Mouse (Mus musculus) intestine, embryonic 14.5 days (tissue): ENCODE results near the gene Crocc2. TPM values are rescaled to one million over a fixed set of nuclear protein-coding genes. Genes with fewer than 3 reads are reported as not detected.

ENCODE experiments used
- ATAC-seq: fragments of 200-750 bp; cut with Nextera tagmentation; replicated peaks from 2 replicates; pipeline ENCODE4 v1.8.0; 2017; ENCODE audit warnings: low read depth, moderate number of reproducible peaks, moderate TSS enrichment, moderate library complexity; ENCODE audit not compliant: low FRiP score, low TSS enrichment
- DNase-seq: peaks from one replicate; pipeline ENCODE4 v3.0.0-alpha.2; 2018; ENCODE audit warnings: low spot score
- H3K27ac ChIP-seq: fragments of 300-500 bp; sonication (generic); 2 replicates; pipeline ENCODE4 v1.5.1; 2014; ENCODE audit warnings: low read depth, mild to moderate bottlenecking, control low read depth
- H3K27me3 ChIP-seq: fragments of 300-500 bp; sonication (generic); replicated peaks from 2 replicates; pipeline ENCODE4 v1.6.1; 2014; ENCODE audit warnings: low read length, control low read depth; ENCODE audit not compliant: control insufficient read depth, insufficient read depth
- H3K36me3 ChIP-seq: fragments of 300-500 bp; sonication (generic); 2 replicates; pipeline ENCODE4 v1.6.1; 2014; ENCODE audit warnings: low read length, control low read depth; ENCODE audit not compliant: control insufficient read depth, insufficient read depth
- H3K4me1 ChIP-seq: fragments of 300-500 bp; sonication (generic); replicated peaks from 2 replicates; pipeline ENCODE4 v1.6.1; 2014; ENCODE audit warnings: low read length, control low read depth, mixed read lengths; ENCODE audit not compliant: control insufficient read depth, insufficient read depth
- H3K4me2 ChIP-seq: fragments of 300-500 bp; sonication (generic); 2 replicates; pipeline ENCODE4 v1.6.1; 2014; ENCODE audit warnings: low read length
- H3K4me3 ChIP-seq: fragments of 300-500 bp; sonication (generic); 2 replicates; pipeline ENCODE4 v1.5.1; 2014; ENCODE audit warnings: low read depth, low read length, control low read depth, mixed read lengths
- H3K9ac ChIP-seq: fragments of 300-500 bp; sonication (generic); 2 replicates; pipeline ENCODE4 v1.6.1; 2014; ENCODE audit warnings: mild to moderate bottlenecking, low read length
- H3K9me3 ChIP-seq: fragments of 300-500 bp; sonication (generic); 2 replicates; pipeline ENCODE4 v1.6.1; 2016; ENCODE audit warnings: low read length, control low read depth; ENCODE audit not compliant: control insufficient read depth
- WGBS: fragments of 180-500 bp; shearing (Covaris S2); extraction: QIAGEN DNeasy Blood & Tissue Kit; methylation state at CpG from one replicate; pipeline ENCODE4 v1.1.7; 2014; 5-methylcytosine and 5-hydroxymethylcytosine counted together
- polyA plus RNA-seq: library from polyadenylated mRNA; unstranded; fragments of >200 nt; fragmentation: Nextera tagmentation; extraction: Ambion mirVana; gene quantifications from 2 replicates; pipeline ENCODE4 v1.2.1, GENCODE M21; 2014

Crocc2 gene
- polyA plus RNA-seq, 1 experiment from 2014 or later = 0.04 TPM

DNA sequence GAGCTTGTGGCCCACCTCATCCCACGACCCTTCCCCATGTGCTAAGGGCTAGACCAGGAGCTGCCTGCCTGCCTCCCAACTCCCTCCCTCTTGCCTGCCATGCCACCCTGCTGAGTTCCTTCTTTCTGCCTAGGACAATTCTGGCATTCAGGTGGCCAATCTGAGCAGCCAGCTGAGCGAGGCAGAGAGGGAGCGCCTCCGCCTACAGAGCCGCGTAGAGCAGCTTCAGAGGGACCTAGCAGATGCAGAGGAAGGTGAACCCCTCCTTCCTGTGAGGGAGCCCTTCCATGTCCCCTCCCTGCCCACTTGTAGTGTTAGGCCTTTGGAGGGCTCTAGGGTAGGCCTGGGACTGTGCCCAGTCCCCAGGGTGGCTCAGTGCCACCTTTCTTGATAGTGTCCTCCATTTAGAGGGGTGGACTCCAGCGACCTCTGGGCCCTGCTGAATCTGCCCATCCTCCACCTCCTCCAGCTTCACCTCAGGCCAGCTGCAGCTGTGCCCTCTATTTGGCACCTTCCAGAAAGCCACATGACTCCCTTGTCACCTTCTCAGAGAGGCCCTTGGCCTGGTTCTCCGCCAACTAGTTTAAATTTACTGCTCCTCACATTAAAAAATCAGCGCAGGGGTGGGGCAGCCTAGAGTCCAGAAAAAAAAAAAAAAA is 48.4 kb downstream of the Crocc2 start:
- WGBS = 80% methylated on average over 9 of the region's 9 CpGs

DNA sequence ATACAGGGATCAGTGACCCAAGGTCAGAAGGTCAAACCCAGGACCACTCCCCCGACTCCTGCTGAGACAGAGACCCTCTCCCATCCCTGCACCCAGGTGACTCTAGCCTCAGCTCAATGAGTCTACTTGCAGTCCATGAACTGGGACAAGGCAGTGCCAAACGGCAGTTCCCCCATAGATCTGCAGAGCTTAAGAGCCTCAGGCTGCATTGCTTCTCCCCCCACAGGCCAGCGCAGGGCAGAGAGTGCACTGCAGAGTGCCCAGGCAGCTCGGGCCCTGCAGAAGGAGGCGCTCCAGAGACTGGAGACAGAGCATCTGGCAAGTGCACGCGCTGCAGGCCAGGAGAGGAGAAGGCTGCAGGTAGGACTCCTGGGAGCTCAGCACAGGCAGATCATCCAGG is 49.0 kb downstream of the Crocc2 start:
- 53% methylated on average over 7 of the region's 7 CpGs for WGBS
- Histone ChIP-seq H3K4me2 (no peak overlapping the region), H3K9ac (no peak overlapping the region), H3K27ac (no peak overlapping the region), H3K9me3 (no peaks in the 10 kb centered on the region), H3K36me3 (no peaks in the 10 kb centered on the region), H3K4me1 (no peaks in the 10 kb centered on the region), H3K27me3 (no peaks in the 10 kb centered on the region), H3K4me3 (no peak overlapping the region)
- ATAC-seq = no peak
- no peak for DNase-seq

More for the DNA sequence above, 48.4 kb downstream of the Crocc2 start:
- Histone ChIP-seq H3K36me3 (no peaks in the 10 kb centered on the region), H3K27me3 (no peaks in the 10 kb centered on the region), H3K9me3 (no peaks in the 10 kb centered on the region), H3K27ac (no peak overlapping the region), H3K4me2 (no peak overlapping the region), H3K9ac (no peak overlapping the region), H3K4me1 (peaks cover 4% of the 10 kb centered on the region; the same call in 1 of the 2 replicates), H3K4me3 (no peak overlapping the region)
- no peak for ATAC-seq
- DNase-seq = no peak

DNA sequence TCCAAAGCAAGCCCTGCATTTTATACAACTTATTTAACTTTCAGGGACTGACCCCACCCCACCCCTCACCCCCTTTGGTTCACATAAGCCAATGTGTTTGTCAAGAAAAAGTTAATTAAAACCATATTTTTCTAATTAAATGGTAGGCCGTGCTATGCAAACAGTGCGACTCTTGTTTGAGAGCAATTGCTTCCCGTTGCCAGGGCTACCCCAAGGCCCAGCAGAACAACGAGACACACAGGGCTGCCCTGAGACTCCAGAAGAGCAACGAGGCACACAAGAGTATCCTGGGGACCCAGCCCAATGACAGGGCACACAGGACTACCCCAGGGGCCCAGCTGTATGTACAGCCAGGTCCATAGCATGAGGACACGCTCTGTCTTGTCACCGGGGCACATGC is 52.3 kb downstream of the Crocc2 start:
- no peak overlapping the region for H3K4me2 ChIP-seq
- DNase-seq (no peak), ATAC-seq (no peak)
- H3K27ac ChIP-seq = no peak overlapping the region
- no peaks in the 10 kb centered on the region for H3K9me3 ChIP-seq
- H3K27me3 ChIP-seq = peaks cover 5% of the 10 kb centered on the region; the same call in 1 of the 2 replicates
- 0 out of 2 replicates have a peak, but pooled peaks cover 2% of the 10 kb centered on the region for H3K4me1 ChIP-seq
- H3K36me3 ChIP-seq = no peaks in the 10 kb centered on the region
- H3K4me3 ChIP-seq = no peak overlapping the region
- no peak overlapping the region for H3K9ac ChIP-seq
- WGBS = 80% methylated on average over 7 of the region's 7 CpGs

DNA sequence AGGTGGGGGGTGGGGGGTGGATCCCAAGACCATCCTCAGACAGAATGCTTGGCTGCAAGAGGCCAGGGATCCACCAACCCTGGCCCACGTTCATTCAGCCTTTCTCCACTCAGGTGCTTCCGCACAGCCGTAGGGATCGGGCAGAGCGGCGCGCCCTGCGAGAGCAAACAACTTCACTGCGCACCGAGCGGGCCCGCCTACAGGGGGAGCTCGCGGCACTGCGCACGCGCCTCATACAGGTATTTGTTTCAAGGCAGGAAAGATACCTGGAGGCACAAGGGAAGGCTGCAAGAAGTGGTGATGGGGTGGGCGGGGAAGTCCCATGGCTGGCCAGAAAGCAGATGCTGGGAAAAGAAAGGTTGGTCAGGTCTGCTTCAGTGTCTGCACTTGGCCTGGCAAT is 55.4 kb downstream of the Crocc2 start:
- no peak overlapping the region for H3K4me2 ChIP-seq
- 9% methylated on average over 18 of the region's 18 CpGs for WGBS
- peaks cover 5% of the 10 kb centered on the region; the same call in 1 of the 2 replicates for H3K27me3 ChIP-seq
- no peak overlapping the region for H3K4me3 ChIP-seq
- H3K9ac ChIP-seq = no peak overlapping the region
- H3K27ac ChIP-seq = no peak overlapping the region
- H3K9me3 ChIP-seq = no peaks in the 10 kb centered on the region
- DNase-seq (peak; percentile 82), ATAC-seq (no peak; the same call in 1 of the 2 replicates)
- no peaks in the 10 kb centered on the region for H3K36me3 ChIP-seq
- H3K4me1 ChIP-seq = 0 out of 2 replicates have a peak, but pooled peaks cover 2% of the 10 kb centered on the region

DNA sequence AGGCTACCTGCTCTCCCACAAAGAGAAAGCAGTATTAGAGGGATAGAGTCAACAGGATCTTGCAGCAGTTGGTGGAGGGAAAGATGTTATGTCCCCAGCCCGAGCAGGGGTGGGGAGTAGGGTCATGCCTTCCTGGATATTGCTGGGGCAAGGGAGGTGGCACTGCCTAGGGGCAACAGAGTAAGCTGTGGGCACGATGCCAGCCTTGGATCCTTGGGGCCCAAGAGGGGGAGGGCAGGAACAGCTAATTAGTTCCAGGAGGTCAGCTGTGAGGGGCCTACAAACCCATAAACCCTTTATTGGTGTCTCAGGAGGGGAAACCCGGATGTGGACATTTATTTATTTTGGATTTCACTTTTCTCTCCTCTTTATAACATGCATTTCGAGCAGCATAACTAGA is 56.7 kb downstream of the Crocc2 start:
- no peak overlapping the region for H3K4me2 ChIP-seq
- no peak for DNase-seq
- H3K4me1 ChIP-seq = 0 out of 2 replicates have a peak, but pooled peaks cover 2% of the 10 kb centered on the region
- H3K27ac ChIP-seq = no peak overlapping the region
- no peaks in the 10 kb centered on the region for H3K9me3 ChIP-seq
- H3K9ac ChIP-seq = no peak overlapping the region
- H3K4me3 ChIP-seq = no peak overlapping the region
- WGBS = 32% methylated on average over 4 of the region's 4 CpGs
- no peaks in the 10 kb centered on the region for H3K36me3 ChIP-seq
- peaks cover 5% of the 10 kb centered on the region; the same call in 1 of the 2 replicates for H3K27me3 ChIP-seq
- no peak for ATAC-seq

DNA sequence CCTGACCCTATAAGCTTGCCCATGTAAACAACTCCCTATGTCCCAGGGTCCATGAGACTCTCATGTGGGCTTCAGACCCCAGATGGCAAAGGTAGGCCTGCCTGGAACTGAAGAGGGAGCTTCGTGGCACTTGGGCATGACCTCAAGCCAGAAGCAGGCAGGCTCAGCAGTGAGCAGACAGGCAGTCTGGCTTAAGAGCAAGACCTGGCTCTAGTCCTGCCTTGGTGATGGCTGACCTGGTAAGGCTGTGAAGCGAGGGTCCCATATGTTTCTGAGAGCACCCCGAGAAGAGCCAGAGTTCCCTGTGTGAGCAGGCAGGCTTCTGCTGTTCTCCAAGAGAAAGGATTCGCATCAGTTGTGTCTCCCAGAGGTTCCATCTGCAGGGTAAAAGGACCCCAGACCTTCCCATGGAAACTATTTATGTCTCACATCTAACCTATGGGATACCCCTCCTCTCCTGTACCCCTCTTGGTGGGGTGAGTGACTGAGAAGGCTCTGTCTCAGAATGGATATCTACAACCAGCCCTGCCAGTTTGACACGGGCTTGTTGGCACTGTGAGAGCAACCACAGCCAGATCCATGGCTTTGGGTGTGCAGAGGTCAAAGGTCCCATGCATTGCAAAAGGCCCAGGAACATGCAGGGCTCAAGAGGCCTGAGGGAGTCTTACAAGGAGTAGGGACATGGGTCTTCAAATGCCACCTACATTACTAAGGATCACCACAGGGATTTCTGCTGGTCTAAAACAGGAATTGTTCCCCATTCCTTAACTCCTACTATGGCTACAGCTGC is 57.4 kb downstream of the Crocc2 start:
- Histone ChIP-seq H3K27ac (no peak overlapping the region), H3K36me3 (no peaks in the 10 kb centered on the region), H3K27me3 (peaks cover 5% of the 10 kb centered on the region; the same call in 1 of the 2 replicates), H3K9ac (no peak overlapping the region), H3K4me2 (no peak overlapping the region), H3K9me3 (no peaks in the 10 kb centered on the region), H3K4me3 (no peak overlapping the region), H3K4me1 (0 out of 2 replicates have a peak, but pooled peaks cover 2% of the 10 kb centered on the region)
- ATAC-seq (no peak), DNase-seq (no peak)
- 71% methylated on average over 5 of the region's 5 CpGs for WGBS

DNA sequence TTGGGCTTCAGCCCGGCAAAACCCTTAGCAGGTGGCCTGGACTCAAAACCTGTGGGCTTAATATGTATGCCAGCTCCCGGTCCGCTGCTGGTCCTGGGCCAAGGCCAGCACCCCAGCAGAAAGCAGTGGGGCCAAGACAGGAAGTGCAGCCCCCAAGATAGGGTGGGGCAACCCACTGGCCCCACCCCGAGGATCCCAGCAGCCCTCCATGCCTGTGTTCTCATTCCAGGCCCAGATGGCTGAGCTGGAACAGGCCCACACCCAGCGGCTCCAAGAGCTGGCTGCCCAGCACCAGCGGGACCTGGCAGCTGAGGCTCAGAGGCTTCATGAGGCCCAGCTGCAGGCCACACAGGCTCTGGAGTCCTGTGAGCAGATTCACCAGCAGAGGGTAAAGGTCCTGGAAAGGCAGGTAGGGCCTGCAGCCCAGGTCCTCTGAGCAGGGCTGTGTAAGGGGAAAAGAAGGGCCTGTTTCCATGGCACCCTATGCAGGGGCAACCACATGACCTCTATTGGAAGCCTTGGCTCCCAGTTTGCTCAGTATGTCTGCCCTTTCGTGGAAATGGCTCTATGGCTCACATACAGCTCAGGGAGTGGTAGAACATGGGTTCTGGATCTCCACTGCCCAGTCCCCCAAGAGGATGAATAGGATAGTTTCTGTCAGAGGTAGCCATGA is 58.9 kb downstream of the Crocc2 start:
- no peak for ATAC-seq
- H3K4me1 ChIP-seq = 0 out of 2 replicates have a peak, but pooled peaks cover 2% of the 10 kb centered on the region
- no peaks in the 10 kb centered on the region for H3K9me3 ChIP-seq
- H3K9ac ChIP-seq = no peak overlapping the region; the same call in 1 of the 2 replicates
- H3K4me2 ChIP-seq = no peak overlapping the region
- no peak for DNase-seq
- no peaks in the 10 kb centered on the region for H3K36me3 ChIP-seq
- peaks cover 5% of the 10 kb centered on the region; the same call in 1 of the 2 replicates for H3K27me3 ChIP-seq
- no peak overlapping the region for H3K4me3 ChIP-seq
- no peak overlapping the region for H3K27ac ChIP-seq
- WGBS = 78% methylated on average over 7 of the region's 7 CpGs

DNA sequence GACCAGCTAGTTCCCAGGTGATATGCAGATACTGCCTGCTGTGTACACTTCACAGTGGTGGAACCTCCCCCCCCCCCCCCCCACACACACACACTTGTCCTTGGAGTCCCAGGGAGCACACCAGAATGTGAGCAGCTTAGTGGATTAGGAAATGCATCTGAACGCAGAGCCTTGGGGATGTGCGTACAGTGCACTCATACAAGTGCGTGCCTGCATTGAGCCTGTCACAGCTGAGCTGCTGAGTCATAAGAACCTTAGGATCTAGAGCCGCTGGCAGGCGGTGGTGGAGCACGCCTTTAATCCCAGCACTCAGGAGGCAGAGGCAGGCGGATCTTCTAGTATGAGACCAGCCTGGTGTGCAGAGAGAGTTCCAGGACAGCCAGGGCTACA is 59.4 kb downstream of the Crocc2 start:
- peaks cover 5% of the 10 kb centered on the region; the same call in 1 of the 2 replicates for H3K27me3 ChIP-seq
- no peaks in the 10 kb centered on the region for H3K36me3 ChIP-seq
- 87% methylated on average over 7 of the region's 7 CpGs for WGBS
- H3K4me1 ChIP-seq = 0 out of 2 replicates have a peak, but pooled peaks cover 2% of the 10 kb centered on the region
- H3K27ac ChIP-seq = no peak overlapping the region
- H3K9ac ChIP-seq = no peak overlapping the region
- DNase-seq (no peak), ATAC-seq (no peak)
- no peaks in the 10 kb centered on the region for H3K9me3 ChIP-seq
- H3K4me2 ChIP-seq = no peak overlapping the region
- no peak overlapping the region for H3K4me3 ChIP-seq
